Mouse (Mus musculus) bone marrow, adult 2 months (tissue): ENCODE measurements around the gene Prss57.

Experiments used
- CTCF ChIP-seq: fragments of 200-500 bp; IDR thresholded peaks from 2 replicates; pipeline ENCODE4 v1.5.1; 2011; ENCODE audit warnings: low read length, control low read depth; ENCODE audit not compliant: control insufficient read depth, insufficient read depth
- POLR2A ChIP-seq: fragments of 200-500 bp; IDR thresholded peaks from 2 replicates; pipeline ENCODE4 v1.6.1; 2011; ENCODE audit warnings: low read depth, mild to moderate bottlenecking, control low read depth, low read length, borderline replicate concordance; ENCODE audit not compliant: control insufficient read depth

DNA sequence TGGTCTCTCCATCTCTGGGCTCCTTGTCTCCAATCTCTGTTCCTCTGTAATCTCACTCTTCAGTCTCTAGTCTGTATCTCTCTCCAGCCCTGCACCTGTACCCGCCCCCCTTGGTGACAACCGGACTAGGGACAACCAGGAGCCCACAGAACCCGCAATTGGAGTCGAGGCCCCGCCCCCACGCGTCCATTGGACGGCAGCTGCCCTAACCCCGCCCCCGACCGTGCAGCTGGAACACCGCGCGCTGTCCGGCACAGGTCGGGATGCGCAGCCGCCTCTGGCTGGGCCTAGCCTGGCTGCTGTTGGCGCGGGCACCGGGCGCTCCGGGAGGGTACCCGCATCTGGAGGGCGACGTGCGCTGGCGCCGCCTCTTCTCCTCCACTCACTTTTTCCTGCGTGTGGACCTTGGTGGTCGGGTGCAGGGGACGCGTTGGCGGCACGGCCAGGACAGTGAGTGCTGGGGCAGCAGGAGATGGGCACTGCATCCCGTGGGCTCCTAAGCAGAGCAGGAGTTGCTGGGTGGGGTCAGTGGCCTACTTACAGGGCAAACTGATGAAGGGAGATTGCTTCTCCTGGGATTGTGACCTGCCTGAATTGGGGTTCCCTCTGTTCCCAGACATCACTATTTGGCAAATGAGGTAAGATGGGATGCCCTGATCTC is 35.8 kb downstream of the Prss57 start, which contains the start of gene Fgf22:
- TF ChIP-seq CTCF = no peak
- TF ChIP-seq POLR2A = no peak
